Mouse (Mus musculus): ENCODE data around the gene Hcrtr2. TPM values are rescaled to one million over a fixed set of nuclear protein-coding genes. Genes with fewer than 3 reads are reported as not detected.

The Hcrtr2 gene
- polyA plus RNA-seq, 1 experiment: not detected

DNA sequence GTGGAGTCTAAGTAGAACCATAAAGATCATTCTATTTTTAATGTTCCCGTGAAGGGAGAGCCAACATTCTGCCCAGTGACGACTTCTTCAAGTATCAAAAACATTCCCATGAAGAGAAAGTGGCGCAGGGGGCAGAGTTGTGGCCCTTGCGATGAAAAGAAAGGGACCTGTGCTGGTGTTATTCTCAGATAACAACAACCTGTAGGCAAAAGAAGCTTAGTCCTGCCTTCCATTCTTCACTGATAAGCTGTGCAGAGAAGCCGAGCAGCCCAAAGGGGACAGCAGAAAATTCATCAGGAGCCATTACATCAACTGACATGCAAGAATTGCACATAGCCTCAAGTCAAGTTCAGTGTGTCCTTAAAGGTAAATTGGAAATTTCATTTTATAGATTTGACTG, 85.7 kb downstream of the Hcrtr2 start:
- 0 out of 2 replicates have a peak, but pooled peaks cover 2% of the 10 kb centered on the region for H3K4me1 ChIP-seq (replicated peaks; ENCODE audit: control insufficient read depth, insufficient read depth, low read length)
- no peak overlapping the region for H3K27ac ChIP-seq (ENCODE audit: control insufficient read depth, insufficient read depth, low read length)
- no peak for TF ChIP-seq CTCF (IDR thresholded peaks at IDR 0.05; ENCODE audit: borderline replicate concordance, control insufficient read depth, extremely low read depth, insufficient read depth, low read length, poor library complexity)
- no peak for TF ChIP-seq POLR2A (IDR thresholded peaks at IDR 0.05; ENCODE audit: control insufficient read depth, extremely low read depth, insufficient read depth, low read length, poor library complexity)
- H3K4me3 ChIP-seq (ENCODE audit: control insufficient read depth, insufficient read depth, low read length): no peak overlapping the region
- DNase-seq: no peak
- WGBS: 83% methylated on average over 5 of the region's 5 CpGs
- H3K36me3 ChIP-seq (ENCODE audit: control insufficient read depth, insufficient read depth, low read length): no peaks in the 10 kb centered on the region
- H3K27me3 ChIP-seq (ENCODE audit: control insufficient read depth, insufficient read depth, low read length): no peaks in the 10 kb centered on the region

DNA sequence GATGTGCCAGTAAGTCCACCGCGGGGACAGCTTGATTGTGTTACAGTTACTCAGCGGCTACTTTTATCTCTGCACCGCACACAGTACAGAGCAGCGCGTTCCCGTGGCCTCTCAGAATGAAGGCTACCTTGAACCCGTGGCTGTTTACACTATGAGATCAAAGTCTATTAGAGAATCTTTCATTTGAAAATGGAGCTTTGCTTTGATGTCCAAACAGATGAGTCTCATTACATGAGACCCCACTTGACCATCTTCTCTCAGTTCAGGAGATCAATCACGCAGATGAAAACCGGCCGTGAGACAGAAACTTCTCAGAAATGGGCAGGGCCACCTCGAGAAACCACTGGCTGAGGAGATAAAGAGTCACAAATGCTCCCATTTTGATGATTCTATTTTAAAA, 86.4 kb downstream of the Hcrtr2 start:
- no peak overlapping the region for H3K4me3 ChIP-seq (ENCODE audit: control insufficient read depth, insufficient read depth, low read length)
- TF ChIP-seq CTCF (IDR thresholded peaks at IDR 0.05; ENCODE audit: borderline replicate concordance, control insufficient read depth, extremely low read depth, insufficient read depth, low read length, poor library complexity) (no peak), POLR2A (IDR thresholded peaks at IDR 0.05; ENCODE audit: control insufficient read depth, extremely low read depth, insufficient read depth, low read length, poor library complexity) (no peak)
- WGBS: 62% methylated on average over 12 of the region's 12 CpGs
- H3K36me3 ChIP-seq (ENCODE audit: control insufficient read depth, insufficient read depth, low read length): no peaks in the 10 kb centered on the region
- no peak for DNase-seq
- H3K27ac ChIP-seq (ENCODE audit: control insufficient read depth, insufficient read depth, low read length): no peak overlapping the region
- no peaks in the 10 kb centered on the region for H3K27me3 ChIP-seq (ENCODE audit: control insufficient read depth, insufficient read depth, low read length)
- 0 out of 2 replicates have a peak, but pooled peaks cover 2% of the 10 kb centered on the region for H3K4me1 ChIP-seq (replicated peaks; ENCODE audit: control insufficient read depth, insufficient read depth, low read length)

DNA sequence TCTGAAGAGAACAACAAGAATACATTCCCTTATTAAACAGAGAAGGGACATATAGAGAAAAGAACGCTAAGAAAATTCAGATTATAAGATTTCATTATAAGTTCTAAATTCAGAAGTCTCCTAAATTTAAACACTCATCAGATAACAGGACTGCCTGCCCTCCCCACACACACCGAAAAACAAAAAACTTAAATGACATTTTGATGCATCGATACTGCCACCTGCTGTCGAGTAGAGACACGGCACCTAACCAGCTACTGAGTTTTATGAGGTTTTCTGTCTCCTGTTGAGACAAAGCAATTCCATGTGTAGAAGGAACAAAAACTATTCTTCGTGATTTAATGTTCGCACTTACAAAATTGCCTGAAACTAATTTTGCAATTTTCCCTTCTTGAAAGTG, 87.0 kb downstream of the Hcrtr2 start:
- TF ChIP-seq POLR2A (IDR thresholded peaks at IDR 0.05; ENCODE audit: control insufficient read depth, extremely low read depth, insufficient read depth, low read length, poor library complexity): no peak
- TF ChIP-seq CTCF (IDR thresholded peaks at IDR 0.05; ENCODE audit: borderline replicate concordance, control insufficient read depth, extremely low read depth, insufficient read depth, low read length, poor library complexity): no peak
- Histone ChIP-seq H3K4me3 (ENCODE audit: control insufficient read depth, insufficient read depth, low read length) (no peak overlapping the region), H3K4me1 (replicated peaks; ENCODE audit: control insufficient read depth, insufficient read depth, low read length) (0 out of 2 replicates have a peak, but pooled peaks cover 2% of the 10 kb centered on the region), H3K36me3 (ENCODE audit: control insufficient read depth, insufficient read depth, low read length) (no peaks in the 10 kb centered on the region), H3K27ac (ENCODE audit: control insufficient read depth, insufficient read depth, low read length) (no peak overlapping the region), H3K27me3 (ENCODE audit: control insufficient read depth, insufficient read depth, low read length) (no peaks in the 10 kb centered on the region)
- WGBS: under 1% methylated on average over 7 of the region's 7 CpGs
- DNase-seq: peak; percentile 24

DNA sequence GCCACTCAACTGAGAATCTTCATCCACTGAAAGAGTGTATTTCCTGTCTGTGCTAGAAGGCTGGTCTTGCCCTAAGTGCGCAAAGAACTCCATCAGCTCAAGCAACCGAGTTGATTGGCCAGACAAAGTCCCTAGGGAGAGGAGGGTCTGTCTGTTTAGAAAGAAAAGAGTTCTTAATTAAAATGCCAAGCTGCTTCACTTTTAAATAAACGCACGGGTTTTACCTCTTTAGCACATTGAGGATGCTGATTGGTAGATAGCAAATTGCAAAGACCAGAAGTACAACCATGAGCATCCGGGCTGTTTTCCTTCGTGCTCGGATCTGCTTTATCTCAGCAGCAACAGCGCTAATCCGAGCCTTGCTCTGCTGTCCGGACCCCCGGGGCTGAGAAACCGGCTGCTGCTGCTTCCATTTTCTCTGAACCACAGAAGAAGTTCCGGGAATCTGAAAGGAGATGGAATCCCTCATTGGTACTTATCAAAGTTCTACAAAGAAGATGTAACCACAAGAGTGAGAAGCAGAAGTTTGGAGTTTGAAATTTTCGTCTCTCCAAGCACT, 87.6 kb downstream of the Hcrtr2 start:
- DNase-seq: no peak
- no peak overlapping the region for H3K27ac ChIP-seq (ENCODE audit: control insufficient read depth, insufficient read depth, low read length)
- H3K4me3 ChIP-seq (ENCODE audit: control insufficient read depth, insufficient read depth, low read length): no peak overlapping the region
- no peak for TF ChIP-seq POLR2A (IDR thresholded peaks at IDR 0.05; ENCODE audit: control insufficient read depth, extremely low read depth, insufficient read depth, low read length, poor library complexity)
- no peak for TF ChIP-seq CTCF (IDR thresholded peaks at IDR 0.05; ENCODE audit: borderline replicate concordance, control insufficient read depth, extremely low read depth, insufficient read depth, low read length, poor library complexity)
- no peaks in the 10 kb centered on the region for H3K27me3 ChIP-seq (ENCODE audit: control insufficient read depth, insufficient read depth, low read length)
- 0 out of 2 replicates have a peak, but pooled peaks cover 2% of the 10 kb centered on the region for H3K4me1 ChIP-seq (replicated peaks; ENCODE audit: control insufficient read depth, insufficient read depth, low read length)
- WGBS: 7% methylated on average over 14 of the region's 14 CpGs
- no peaks in the 10 kb centered on the region for H3K36me3 ChIP-seq (ENCODE audit: control insufficient read depth, insufficient read depth, low read length)

DNA sequence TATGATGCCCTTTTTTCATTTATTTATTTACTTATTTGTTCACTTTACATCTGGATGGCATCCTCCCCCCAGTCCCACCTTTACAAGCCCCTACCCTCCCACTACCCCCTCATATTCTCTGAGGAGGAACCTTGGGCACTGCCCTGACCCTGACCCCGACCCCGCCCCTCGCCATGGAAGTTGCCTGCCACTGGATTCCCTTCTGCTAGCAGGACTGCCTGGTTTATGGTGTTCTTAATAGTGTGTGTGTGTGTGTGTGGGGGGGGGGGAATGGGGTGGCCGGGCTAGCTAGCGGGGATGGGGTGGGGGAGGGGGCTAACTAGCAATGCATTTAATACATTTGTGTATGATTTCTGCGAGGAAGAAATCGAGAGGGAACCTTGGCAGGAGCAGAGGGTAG, 88.8 kb downstream of the Hcrtr2 start:
- H3K27me3 ChIP-seq (ENCODE audit: control insufficient read depth, insufficient read depth, low read length): no peaks in the 10 kb centered on the region
- H3K36me3 ChIP-seq (ENCODE audit: control insufficient read depth, insufficient read depth, low read length): no peaks in the 10 kb centered on the region
- TF ChIP-seq POLR2A (IDR thresholded peaks at IDR 0.05; ENCODE audit: control insufficient read depth, extremely low read depth, insufficient read depth, low read length, poor library complexity) (no peak), CTCF (IDR thresholded peaks at IDR 0.05; ENCODE audit: borderline replicate concordance, control insufficient read depth, extremely low read depth, insufficient read depth, low read length, poor library complexity) (no peak)
- 0 out of 2 replicates have a peak, but pooled peaks cover 2% of the 10 kb centered on the region for H3K4me1 ChIP-seq (replicated peaks; ENCODE audit: control insufficient read depth, insufficient read depth, low read length)
- DNase-seq: no peak
- WGBS: 87% methylated on average over 7 of the region's 7 CpGs
- no peak overlapping the region for H3K27ac ChIP-seq (ENCODE audit: control insufficient read depth, insufficient read depth, low read length)
- no peak overlapping the region for H3K4me3 ChIP-seq (ENCODE audit: control insufficient read depth, insufficient read depth, low read length)

DNA sequence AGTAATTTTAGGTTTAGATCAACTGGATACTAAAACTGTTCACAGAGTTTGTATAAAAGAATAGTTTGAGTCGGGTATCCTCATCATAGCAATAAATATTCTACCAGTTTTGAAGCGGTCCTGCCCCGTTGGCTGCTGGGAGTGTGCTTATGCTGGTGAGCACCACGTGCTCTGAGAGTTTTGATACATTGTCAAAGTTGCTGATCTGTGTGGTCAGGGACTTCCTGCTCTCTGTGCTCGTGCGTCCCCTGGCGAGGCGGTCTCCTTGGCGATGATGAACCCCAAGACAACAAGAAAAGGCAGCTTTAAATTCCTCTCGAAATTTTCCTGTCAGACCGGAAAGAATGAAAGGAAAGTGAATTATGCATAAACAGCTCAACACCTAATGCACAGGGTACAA, 93.3 kb downstream of the Hcrtr2 start:
- H3K27me3 ChIP-seq (ENCODE audit: control insufficient read depth, insufficient read depth, low read length): no peaks in the 10 kb centered on the region

More for the DNA sequence above, 93.3 kb downstream of the Hcrtr2 start:
- Histone ChIP-seq H3K4me3 (ENCODE audit: control insufficient read depth, insufficient read depth, low read length) (no peak overlapping the region), H3K27ac (ENCODE audit: control insufficient read depth, insufficient read depth, low read length) (no peak overlapping the region), H3K4me1 (replicated peaks; ENCODE audit: control insufficient read depth, insufficient read depth, low read length) (no peaks in the 10 kb centered on the region), H3K36me3 (ENCODE audit: control insufficient read depth, insufficient read depth, low read length) (no peaks in the 10 kb centered on the region)
- DNase-seq: no peak
- TF ChIP-seq CTCF (IDR thresholded peaks at IDR 0.05; ENCODE audit: borderline replicate concordance, control insufficient read depth, extremely low read depth, insufficient read depth, low read length, poor library complexity) (no peak), POLR2A (IDR thresholded peaks at IDR 0.05; ENCODE audit: control insufficient read depth, extremely low read depth, insufficient read depth, low read length, poor library complexity) (no peak)
- WGBS: 7% methylated on average over 11 of the region's 11 CpGs
